16 mouse cellular contexts compared by ENCODE assay signal in the genomic region with DNA sequence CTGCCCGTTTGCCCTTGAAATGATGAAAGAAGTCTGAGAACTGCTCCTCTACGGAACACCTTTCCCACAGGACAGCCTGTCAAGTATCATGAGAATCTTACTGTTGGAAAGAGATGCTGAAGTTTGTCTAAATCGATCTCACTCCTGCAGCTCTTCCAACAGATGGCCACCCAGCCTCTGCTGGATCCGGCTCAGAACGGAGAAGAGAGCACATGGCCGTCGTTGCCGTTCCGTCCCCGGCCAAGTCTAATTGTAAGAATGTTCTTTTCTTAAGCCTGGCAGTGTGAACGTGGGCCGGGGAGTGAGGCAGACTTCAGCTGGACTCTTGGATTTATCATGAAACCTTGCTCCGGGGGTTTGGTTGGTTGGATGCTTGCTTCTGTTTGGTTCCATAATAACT.
DNase-seq lines count a peak whose midpoint lies in the region; ATAC-seq and TF ChIP-seq lines count a peak whose summit lies in the region.
"Had no signal": no experiment of that assay in that cellular context is flagged by ENCODE, and none has a peak within 500 bp of the region (broad histone marks: within the 10 kb centered on the region; RNA-seq: fewer than 3 reads in every experiment).

No protein-coding gene starts in this region.

- H3K27me3 ChIP-seq in lung, postnatal 0 days (replicated peaks; ENCODE audit: insufficient read depth, low read length): no peaks in the 10 kb centered on the region
- no peaks in the 10 kb centered on the region for H3K27me3 ChIP-seq in liver, postnatal 0 days (ENCODE audit: insufficient read depth, low read length)
- H3K27me3 ChIP-seq: heart, embryonic 13.5 days; hindbrain, embryonic 15.5 days had no signal

- WGBS in lung, postnatal 0 days: 87% methylated on average over 13 of the region's 13 CpGs
- 91% methylated on average over 13 of the region's 13 CpGs for WGBS in liver, postnatal 0 days (ENCODE audit: insufficient replicate concordance)

- no peak overlapping the region for H3K9ac ChIP-seq in lung, postnatal 0 days (replicated peaks; ENCODE audit: low read depth)
- no peak overlapping the region for H3K9ac ChIP-seq in liver, postnatal 0 days (replicated peaks)
- H3K9ac ChIP-seq: heart, embryonic 13.5 days; hindbrain, embryonic 15.5 days had no signal

- no peak overlapping the region for H3K4me3 ChIP-seq in lung, postnatal 0 days (ENCODE audit: low read depth, low read length)
- no peak overlapping the region for H3K4me3 ChIP-seq in liver, postnatal 0 days (ENCODE audit: low read depth, low read length)
- H3K4me3 ChIP-seq: forebrain, embryonic 10.5 days; heart, embryonic 13.5 days; hindbrain, embryonic 15.5 days had no signal

- no peak for TF ChIP-seq CTCF in lung, postnatal 0 days (IDR thresholded peaks at IDR 0.05)
- no peak for TF ChIP-seq CTCF in liver, postnatal 0 days (IDR thresholded peaks at IDR 0.05; ENCODE audit: low read depth)

- ATAC-seq in monocyte, adult 5-6 weeks (replicated peaks; ENCODE audit: insufficient number of reproducible peaks, low FRiP score, low TSS enrichment, poor library complexity, severe bottlenecking): no peak
- no peak for ATAC-seq in lung, postnatal 0 days
- ATAC-seq in liver, postnatal 0 days: no peak
- ATAC-seq: midbrain, embryonic 16.5 days had no signal

- H3K9me3 ChIP-seq in lung, postnatal 0 days (ENCODE audit: low read length): no peaks in the 10 kb centered on the region
- H3K9me3 ChIP-seq in liver, postnatal 0 days (ENCODE audit: low read length): no peaks in the 10 kb centered on the region
- H3K9me3 ChIP-seq: forebrain, embryonic 10.5 days; heart, embryonic 13.5 days; hindbrain, embryonic 15.5 days had no signal

- peak; percentile 53 for DNase-seq in layer of hippocampus, adult 11-12 months (ENCODE audit: low spot score)
- no peak for DNase-seq in layer of hippocampus, adult 9-10 months (ENCODE audit: low spot score)
- peak; percentile 40 to 73 for DNase-seq in layer of hippocampus, adult 8-10 months (ENCODE audit: low spot score in 2 of 2)
- DNase-seq in left cerebral cortex, postnatal 14 days (ENCODE audit: low spot score in 2 of 2): peak; percentile 60 to 67
- DNase-seq in lung, postnatal 0 days (ENCODE audit: low spot score): no peak
- DNase-seq in liver, postnatal 0 days: no peak
- DNase-seq: adrenal gland, postnatal 10 days; cerebellum, adult 11 months; kidney, postnatal 10 days had no signal

- H3K4me1 ChIP-seq in lung, postnatal 0 days (ENCODE audit: insufficient read depth, low read depth, low read length): no peaks in the 10 kb centered on the region
- no peaks in the 10 kb centered on the region for H3K4me1 ChIP-seq in liver, postnatal 0 days (ENCODE audit: insufficient read depth)
- H3K4me1 ChIP-seq: forebrain, embryonic 10.5 days; heart, embryonic 13.5 days; hindbrain, embryonic 15.5 days had no signal

- intact Hi-C loops in left cerebral cortex, postnatal 14 days (cut with DNase I): no loop called here

- H3K36me3 ChIP-seq in lung, postnatal 0 days (ENCODE audit: insufficient read depth, low read length): no peaks in the 10 kb centered on the region
- no peaks in the 10 kb centered on the region for H3K36me3 ChIP-seq in liver, postnatal 0 days (replicated peaks; ENCODE audit: insufficient read depth, low read length)
- H3K36me3 ChIP-seq: forebrain, embryonic 10.5 days; heart, embryonic 13.5 days; hindbrain, embryonic 15.5 days had no signal

- H3K4me2 ChIP-seq in lung, postnatal 0 days (replicated peaks; ENCODE audit: low read depth, low read length): no peak overlapping the region
- H3K4me2 ChIP-seq in liver, postnatal 0 days (ENCODE audit: low read depth, low read length): no peak overlapping the region
- H3K4me2 ChIP-seq: heart, embryonic 13.5 days; hindbrain, embryonic 15.5 days; liver, embryonic 11.5 days had no signal

- H3K27ac ChIP-seq in lung, postnatal 0 days (ENCODE audit: low read length): no peak overlapping the region
- H3K27ac ChIP-seq in liver, postnatal 0 days (ENCODE audit: low read depth): no peak overlapping the region
- H3K27ac ChIP-seq: forebrain, embryonic 10.5 days; heart, embryonic 13.5 days; hindbrain, embryonic 15.5 days; stomach, postnatal 0 days had no signal

- no peak for TF ChIP-seq EP300 in lung, postnatal 0 days (IDR thresholded peaks at IDR 0.05)
- no peak for TF ChIP-seq EP300 in liver, postnatal 0 days (IDR thresholded peaks at IDR 0.05; ENCODE audit: low read depth)

Comparison
In these comparisons a context has a peak if more than half of its experiments do, and no peak if none do; other contexts are left out.
1. DNase-seq: peak in layer of hippocampus, adult 11-12 months (single experiment), layer of hippocampus, adult 8-10 months (2 of 2) and left cerebral cortex, postnatal 14 days (2 of 2); none in layer of hippocampus, adult 9-10 months (single experiment), lung, postnatal 0 days (single experiment) and liver, postnatal 0 days (single experiment).